Mouse (Mus musculus) heart, adult 9 months (tissue): Measurements from ENCODE around the gene P2ry12.

Experiments used
- DNase-seq, 2 experiments: peaks; one replicate each; pipeline ENCODE4 v3.0.0; 2022; ENCODE audit warnings: low spot score in 2 of 2

P2ry12 gene

GRCm38 (mm10) chr3:59234878-59235277, 27.8 kb downstream of the P2ry12 start:
- no peak for DNase-seq

DNA sequence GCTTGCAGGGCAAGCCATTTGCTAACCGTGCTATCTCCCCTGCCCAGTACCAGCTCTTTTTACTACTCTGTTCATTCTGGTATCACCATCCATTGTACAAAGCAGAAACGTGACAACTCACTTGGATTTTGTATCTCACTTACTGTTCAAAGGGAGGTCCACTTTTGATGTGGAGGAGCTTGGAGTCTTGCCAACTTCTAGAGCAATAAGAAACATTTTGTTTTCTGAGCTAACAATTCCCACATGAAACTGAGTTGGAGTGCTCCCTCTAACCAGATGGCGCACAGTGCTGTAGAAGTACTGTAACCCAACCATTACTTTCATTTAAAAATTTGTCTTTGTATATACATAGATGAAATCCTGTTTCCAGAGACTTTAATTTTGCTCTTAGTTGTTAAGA, 31.8 kb downstream of the P2ry12 start:
- no peak for DNase-seq

GRCm38 (mm10) chr3:59228730-59229551, 33.7 kb downstream of the P2ry12 start:
- DNase-seq, result peak; percentile 60 to 79

DNA sequence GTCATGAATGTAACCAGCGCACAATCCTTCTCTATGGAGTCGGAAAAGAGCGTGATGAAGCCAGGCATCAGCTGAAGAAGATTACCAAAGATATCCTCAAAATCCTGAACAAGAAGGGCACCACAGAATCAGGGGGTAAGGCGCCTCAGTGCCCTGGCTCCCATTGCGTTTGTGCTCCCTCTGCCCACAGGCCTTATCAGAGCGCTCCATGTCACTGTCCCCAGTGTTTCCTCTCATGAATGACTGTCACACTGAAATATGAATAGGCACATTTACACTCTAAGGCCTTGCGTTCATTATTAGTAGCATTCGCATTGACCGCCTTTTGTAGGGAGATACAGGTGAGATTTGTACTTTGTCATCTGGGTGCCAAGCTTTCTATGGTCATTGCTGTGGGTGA, 35.0 kb downstream of the P2ry12 start:
- no peak for DNase-seq

DNA sequence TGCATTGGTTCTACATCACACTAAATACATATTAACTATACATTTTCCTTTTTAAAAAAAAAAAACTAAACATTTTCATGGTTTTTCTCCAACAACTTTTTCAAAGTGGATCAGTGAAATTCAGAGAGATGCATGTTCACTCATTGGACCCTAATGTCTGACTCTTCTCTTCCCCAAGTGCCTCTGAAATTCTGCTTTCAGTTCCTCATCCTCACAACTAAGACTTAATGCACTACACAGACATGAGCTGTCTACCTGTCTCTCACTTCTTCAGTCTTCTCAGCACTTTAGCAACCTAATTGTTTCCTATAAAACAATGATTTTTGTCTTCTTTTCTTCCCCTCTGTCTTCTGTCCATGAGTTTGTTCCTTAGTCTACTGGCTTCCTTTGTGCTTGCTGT, 37.3 kb downstream of the P2ry12 start:
- no peak for DNase-seq

DNA sequence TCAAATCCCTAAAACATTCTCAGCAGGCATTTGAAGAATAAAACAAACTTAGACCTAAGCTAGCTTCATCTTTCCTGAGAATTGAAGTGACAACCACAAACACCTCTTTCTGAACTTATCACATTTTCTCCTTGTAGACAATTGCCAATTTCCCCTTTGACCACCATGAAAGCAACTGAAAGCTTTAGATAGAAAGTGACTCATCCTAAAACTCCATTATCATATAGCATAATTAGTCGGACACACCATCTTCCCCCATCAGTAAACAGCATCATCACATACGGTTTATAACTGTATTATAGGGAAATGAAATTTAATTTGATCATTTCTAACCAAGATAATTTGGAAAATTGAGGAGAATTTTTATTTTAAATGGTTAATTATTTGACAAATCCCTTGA, 40.4 kb downstream of the P2ry12 start:
- DNase-seq, result no peak

- no peak for DNase-seq
Measured at GRCm38 (mm10) chr3:59219326-59219725, 43.3 kb downstream of the P2ry12 start.

- no peak for DNase-seq
Measured at GRCm38 (mm10) chr3:59217211-59217610, 45.5 kb downstream of the P2ry12 start.

- no peak for DNase-seq
Measured at GRCm38 (mm10) chr3:59212404-59212803, 50.3 kb downstream of the P2ry12 start.

- peak in 1 of 2 experiments; percentile 47 for DNase-seq
Measured at GRCm38 (mm10) chr3:59211784-59212183, 50.9 kb downstream of the P2ry12 start.

- no peak for DNase-seq
Measured at GRCm38 (mm10) chr3:59210727-59211126, 51.9 kb downstream of the P2ry12 start, which contains the start of gene P2ry13. P2ry13 (minus strand) TSS chr3:59210882.

DNA sequence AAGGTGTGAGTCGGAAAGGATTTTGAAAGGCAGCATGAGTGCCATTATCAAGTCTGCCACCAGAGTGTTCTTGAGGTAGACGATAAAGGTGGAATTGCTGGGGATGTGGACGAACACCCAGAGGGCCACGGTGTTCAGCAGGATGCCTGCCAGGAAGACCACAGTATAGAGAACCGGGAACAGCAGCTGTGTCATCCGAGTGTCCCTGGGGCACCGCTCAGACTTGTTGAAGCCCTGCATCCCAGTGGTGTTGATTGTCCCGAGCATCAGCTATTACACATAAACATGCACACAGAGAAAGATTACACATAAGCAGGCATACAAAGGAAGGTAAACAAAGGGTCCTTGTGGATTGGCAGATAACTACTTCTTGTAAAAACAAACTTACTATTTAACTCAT, 52.6 kb downstream of the P2ry12 start:
- DNase-seq, result no peak

- peak in 1 of 2 experiments; percentile 59 for DNase-seq
Measured at GRCm38 (mm10) chr3:59208650-59209548, 53.8 kb downstream of the P2ry12 start.

GRCm38 (mm10) chr3:59205941-59206340, 56.7 kb downstream of the P2ry12 start:
- no peak for DNase-seq

GRCm38 (mm10) chr3:59204719-59205503, 57.8 kb downstream of the P2ry12 start:
- no peak for DNase-seq

GRCm38 (mm10) chr3:59203802-59204520, 58.7 kb downstream of the P2ry12 start:
- no peak for DNase-seq

DNA sequence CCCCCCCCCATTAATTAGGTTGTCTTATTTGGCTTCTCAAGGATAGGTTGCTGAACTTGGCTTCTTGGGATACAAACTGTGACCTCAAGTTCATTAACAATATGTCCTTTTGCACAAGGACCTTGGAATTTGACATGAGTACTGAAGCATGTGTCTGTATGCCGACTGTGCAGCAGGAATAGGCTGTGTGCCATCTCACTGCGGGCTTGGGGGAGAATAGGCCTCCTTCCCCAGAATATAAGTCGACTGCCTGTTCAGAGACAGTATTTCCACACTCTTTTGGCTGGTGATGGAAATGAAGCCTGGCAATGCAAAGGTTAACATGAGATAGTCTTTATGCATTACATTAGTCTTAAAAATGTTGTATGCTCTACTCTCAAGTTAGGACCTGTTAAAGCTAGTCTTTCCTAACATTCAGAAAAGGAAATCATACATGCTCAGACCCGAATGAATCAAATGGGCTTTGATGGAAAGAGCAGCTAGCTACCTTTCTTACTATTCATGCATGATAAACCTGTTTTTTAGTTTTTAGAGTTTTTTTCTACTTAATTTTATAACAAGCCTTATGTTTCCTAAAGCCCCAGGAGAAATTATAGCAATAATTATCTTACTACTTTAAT, 65.2 kb downstream of the P2ry12 start:
- no peak for DNase-seq

DNA sequence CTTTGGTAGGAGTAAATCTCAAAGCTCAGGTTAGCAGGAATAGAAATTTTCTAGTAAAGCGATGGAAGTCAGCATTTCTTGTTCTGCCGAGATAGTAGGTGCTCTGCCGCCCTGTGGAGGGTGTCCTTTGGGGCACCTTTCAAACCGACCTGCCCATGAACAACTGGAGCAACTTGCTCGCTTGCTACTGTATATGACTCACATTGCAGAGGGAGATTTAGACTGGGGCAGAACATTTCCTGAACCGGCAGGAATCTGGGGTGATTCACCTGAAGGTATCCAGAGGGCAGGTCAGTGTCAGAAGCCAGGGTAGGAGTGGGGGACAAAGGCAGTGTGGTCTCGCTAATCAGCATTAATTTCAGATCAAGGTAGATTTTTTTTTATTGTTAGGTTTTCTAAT, 67.7 kb downstream of the P2ry12 start, which contains the start of gene Gpr87:
TSS of gene Gpr87 (minus strand) at position 167 of the 400 bp plus-strand sequence.
- DNase-seq, result no peak

- no peak for DNase-seq
Measured at GRCm38 (mm10) chr3:59194099-59194498, 68.6 kb downstream of the P2ry12 start.

- DNase-seq, result no peak
Measured at GRCm38 (mm10) chr3:59191674-59192073, 71.0 kb downstream of the P2ry12 start.

DNA sequence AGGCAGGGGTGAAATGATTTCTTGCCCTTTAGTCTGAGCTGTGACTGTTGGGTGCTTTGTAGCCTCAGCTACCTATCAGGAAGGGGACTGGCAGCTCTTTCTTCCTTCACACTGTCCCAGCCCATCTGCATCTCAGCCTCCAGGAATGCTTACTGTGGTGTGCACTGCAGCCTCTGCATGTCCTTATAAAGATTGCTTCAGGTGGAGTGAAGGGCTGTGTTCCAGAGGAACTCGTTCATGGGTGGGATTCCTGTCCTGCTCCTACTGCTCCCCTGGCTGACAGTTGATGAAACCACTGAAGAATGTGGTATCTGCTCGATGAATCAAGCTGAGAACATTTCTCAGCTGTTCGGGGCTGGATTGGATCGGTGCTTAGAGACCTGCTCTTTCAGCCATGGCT, 75.3 kb downstream of the P2ry12 start:
- no peak for DNase-seq
